Mouse (Mus musculus) hematopoietic stem cell, adult 5-6 weeks (primary cell): ENCODE data around the gene Tmem253. TPM values are rescaled to one million over a fixed set of nuclear protein-coding genes. Genes with fewer than 3 reads are reported as not detected.
"Not testable (repeated sequence)": the region's sequence is repeated elsewhere in the genome, so short reads cannot be mapped to it uniquely, and the experiment has no call there.

ENCODE experiments used
- ATAC-seq, 2 experiments: fragments of 125-278 bp in 1 of 2; replicated peaks in 1 of 2; 2 replicates each; pipeline ENCODE4 v1.8.0; 2016 to 2017; ENCODE audit warnings: inconsistent platforms in 2 of 2, mild to moderate bottlenecking in 2 of 2, moderate number of reproducible peaks in 2 of 2, low read depth in 1 of 2, moderate TSS enrichment in 1 of 2; ENCODE audit not compliant: low FRiP score in 2 of 2, poor library complexity in 2 of 2, severe bottlenecking in 2 of 2, insufficient read depth in 1 of 2, low TSS enrichment in 1 of 2
- total RNA-seq: library from RNA; stranded (forward); fragments of 172-1452, 232-1000 nt; gene quantifications from 2 replicates; pipeline ENCODE4 v1.2.3, GENCODE M21; 2017

Tmem253 gene
- total RNA-seq, 1 experiment from 2014 or later = not detected

DNA sequence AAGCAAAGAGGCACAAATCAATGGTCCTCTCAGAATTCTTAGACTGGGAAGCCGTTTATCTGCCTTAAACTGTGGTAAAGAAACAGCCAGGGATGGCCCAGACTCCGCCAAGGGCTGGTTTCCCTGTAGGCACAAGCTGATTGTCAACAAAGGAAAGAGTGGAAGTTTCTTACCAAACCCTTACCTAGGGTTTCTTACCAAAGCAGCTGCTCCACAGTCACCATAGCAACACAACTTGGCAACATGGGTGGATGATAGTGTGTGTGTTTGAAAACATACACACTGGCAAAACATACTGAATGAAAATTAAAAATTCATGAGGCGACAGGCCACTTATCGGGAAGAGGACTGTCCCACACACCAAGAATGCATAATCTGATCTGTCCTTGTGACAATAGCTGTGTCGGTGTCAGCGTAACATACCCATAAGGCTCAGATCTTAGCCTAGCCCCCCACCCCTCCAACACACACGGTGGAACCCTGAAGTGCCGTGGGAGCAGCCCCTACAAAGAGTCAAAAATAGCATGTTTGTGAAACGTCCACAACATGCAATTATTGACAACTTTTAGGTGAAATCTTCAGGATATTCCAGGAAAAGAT, 30.6 kb downstream of the Tmem253 start:
- no peak for ATAC-seq

DNA sequence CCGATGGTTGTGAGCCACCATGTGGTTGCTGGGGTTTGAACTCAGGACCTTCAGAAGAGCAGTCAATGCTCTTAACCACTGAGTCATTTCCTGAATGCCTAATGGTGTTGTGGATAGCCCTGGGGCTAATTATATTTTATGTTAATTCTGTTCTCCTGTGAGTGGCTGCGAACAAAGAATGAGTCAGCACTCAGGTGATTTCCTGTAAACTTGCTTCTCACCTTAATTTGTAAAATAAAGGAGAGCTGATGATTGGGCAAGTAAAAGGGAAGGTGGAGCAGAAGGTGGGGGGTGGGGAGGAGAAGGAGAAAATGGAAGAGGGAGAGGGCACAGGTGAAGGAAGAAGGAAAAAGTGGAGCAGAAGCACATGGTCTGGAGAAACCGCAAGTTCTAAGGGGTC, 37.3 kb downstream of the Tmem253 start:
- ATAC-seq = not testable (repeated sequence)

DNA sequence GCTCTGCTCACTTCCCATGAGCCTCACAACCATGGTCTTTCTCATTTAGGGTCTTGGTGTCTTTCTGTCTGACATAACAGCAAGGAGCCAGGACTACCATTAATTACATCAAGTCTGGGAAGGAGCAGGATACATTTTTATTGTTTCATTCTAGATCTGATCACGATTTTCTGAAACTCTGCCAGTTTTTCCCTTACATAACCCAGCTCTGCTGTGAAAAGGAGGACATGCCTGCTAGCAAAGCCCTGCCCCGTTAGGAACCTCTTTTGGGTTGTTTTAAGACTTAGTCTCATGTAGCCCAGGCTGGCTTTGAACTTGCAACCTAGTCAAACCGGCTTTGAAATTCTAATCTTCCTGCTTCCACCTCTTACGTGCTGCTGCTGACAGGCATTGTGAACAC, 44.5 kb downstream of the Tmem253 start:
- no peak for ATAC-seq

DNA sequence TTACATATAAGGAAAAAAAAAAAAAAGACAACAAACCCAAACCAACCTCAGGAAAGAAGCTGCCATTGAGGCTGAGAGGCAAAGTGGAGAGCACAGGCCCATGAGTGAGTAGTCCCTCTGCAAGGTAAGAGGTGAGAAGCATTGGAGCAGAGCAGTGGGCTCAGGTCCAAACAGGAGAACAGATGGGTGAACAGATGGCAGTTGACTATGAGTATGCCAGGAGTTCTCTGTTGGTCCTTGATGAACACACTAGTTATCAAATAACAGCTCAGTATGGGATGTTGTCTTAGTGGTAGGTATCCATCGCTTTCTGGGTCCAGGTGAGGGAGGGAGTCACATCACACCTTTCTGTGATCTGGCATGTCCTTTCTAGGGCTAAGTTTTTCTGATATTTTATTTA, 45.3 kb downstream of the Tmem253 start:
- ATAC-seq = no peak

DNA sequence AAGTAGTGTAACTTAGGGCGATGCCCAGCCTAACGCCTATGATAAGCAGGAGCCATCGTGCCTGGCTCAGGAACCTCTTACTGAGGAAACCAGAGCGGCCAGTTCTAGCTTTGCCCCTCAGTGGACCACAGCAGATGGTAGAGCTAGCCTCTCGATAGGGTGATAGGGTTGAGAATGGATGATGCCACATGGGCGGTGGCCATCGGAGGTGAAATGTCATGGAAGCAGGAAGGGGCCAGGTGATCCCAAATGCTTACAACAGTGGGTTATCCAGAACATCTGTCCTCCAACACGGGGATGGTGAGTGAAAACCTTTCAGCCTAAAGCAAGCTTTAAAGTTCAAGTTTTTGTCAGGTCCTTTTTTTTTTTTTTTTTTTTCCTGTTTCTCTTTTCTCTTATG, 46.3 kb downstream of the Tmem253 start:
- no peak for ATAC-seq

DNA sequence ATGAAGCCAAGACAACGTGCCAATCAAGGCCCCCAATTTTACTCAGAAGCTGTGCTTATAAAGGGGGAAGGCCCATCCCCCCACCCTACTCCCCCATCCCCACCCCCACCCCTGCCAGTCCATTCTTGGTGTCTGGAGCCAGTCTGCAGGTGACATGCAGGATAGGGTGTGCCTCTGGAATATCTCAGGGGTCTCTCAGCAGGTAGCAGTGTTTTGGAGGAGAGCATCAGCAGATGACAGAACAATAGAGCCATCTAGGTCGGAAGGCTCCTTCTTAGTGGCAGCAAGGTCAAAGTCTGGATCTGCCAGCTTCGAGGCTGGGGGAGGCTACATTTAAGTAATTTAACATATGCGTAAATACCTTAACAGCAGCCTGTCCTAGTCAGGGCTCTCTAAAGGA, 50.7 kb downstream of the Tmem253 start:
- ATAC-seq = no peak

Other genes starting within 250 kb of the Tmem253 start
- not detected in 2 replicates for gene Ang4, start 242.1 kb upstream of the Tmem253 start, total RNA-seq
- gene AY358078, start 215.6 kb upstream of the Tmem253 start, total RNA-seq = not detected in 2 replicates
- 3.5 and 20.1 TPM in 2 replicates for gene Ear6, start 162.0 kb upstream of the Tmem253 start, total RNA-seq
- gene Mettl17, start 130.8 kb upstream of the Tmem253 start, total RNA-seq = 16.8 and 25.1 TPM in 2 replicates
- gene Slc39a2, start 122.8 kb upstream of the Tmem253 start, total RNA-seq = not detected in 2 replicates
- gene Ndrg2, start 101.5 kb upstream of the Tmem253 start, total RNA-seq = 4.1 and 8.0 TPM in 2 replicates
- not detected in 2 replicates for gene Tppp2, start 97.2 kb upstream of the Tmem253 start, total RNA-seq
- not detected in 2 replicates for gene Rnase13, start 92.9 kb upstream of the Tmem253 start, total RNA-seq
- gene Arhgef40, start 30.9 kb upstream of the Tmem253 start, total RNA-seq = 28.4 and 44.7 TPM in 2 replicates
- 15.8 TPM in 2 replicates for gene Zfp219, start 5.1 kb downstream of the Tmem253 start, total RNA-seq
- gene Olfr221, start 26.8 kb downstream of the Tmem253 start, total RNA-seq = not detected in 2 replicates
- 549 and 665 TPM in 2 replicates for gene Hnrnpc, start 88.4 kb downstream of the Tmem253 start, total RNA-seq
- gene Rpgrip1, start 95.0 kb downstream of the Tmem253 start, total RNA-seq = 18.8 and 48.5 TPM in 2 replicates
- gene Supt16, start 181.8 kb downstream of the Tmem253 start, total RNA-seq = 191 and 251 TPM in 2 replicates
- gene Chd8, start 242.1 kb downstream of the Tmem253 start, total RNA-seq = 78.1 and 88.8 TPM in 2 replicates